1 mouse cellular context compared by ENCODE assay signal in genomic region chr16:20703699-20704400, GRCm38 (mm10).
TF ChIP-seq lines count a peak whose summit lies in the region.

No protein-coding gene starts in this region.

TF ChIP-seq in MEL, 35 proteins besides CTCF, POLR2A, EP300 and RAD21:
- TF ChIP-seq ETS1 (IDR thresholded peaks at IDR 0.05; ENCODE audit: low read depth, low read length) = peak; percentile 71; the same call in 1 of the 2 replicates
- TF ChIP-seq TCF12 (IDR thresholded peaks at IDR 0.05; ENCODE audit: low read depth, low read length) = peak; percentile 52; the same call in 1 of the 2 replicates
- peak; percentile 49 for TF ChIP-seq TAL1 (IDR thresholded peaks at IDR 0.05; ENCODE audit: low read length)
- no peak for TF ChIP-seq SMC3 (IDR thresholded peaks at IDR 0.05; ENCODE audit: low read depth, low read length)
- TF ChIP-seq POLR2AphosphoS5 (IDR thresholded peaks at IDR 0.05; ENCODE audit: borderline replicate concordance, low read depth, low read length) = no peak
- peak; percentile 43 for TF ChIP-seq SIN3A (IDR thresholded peaks at IDR 0.05; ENCODE audit: low read length)
- TF ChIP-seq GATA1 (IDR thresholded peaks at IDR 0.05; ENCODE audit: low read depth, low read length) = peak; percentile 56; the same call in 1 of the 2 replicates
